Mouse (Mus musculus) liver, embryonic 16.5 days (tissue): Measurements from ENCODE around the gene Tnpo1. TPM values are rescaled to one million over a fixed set of nuclear protein-coding genes. Genes with fewer than 3 reads are reported as not detected.

Experiments used
- ATAC-seq: fragments of 200-750 bp; cut with Nextera tagmentation; 2 replicates; pipeline ENCODE4 v1.8.0; 2017; ENCODE audit warnings: low read depth, mild to moderate bottlenecking, moderate number of reproducible peaks, moderate library complexity
- H3K27ac ChIP-seq: fragments of 300-500 bp; sonication (generic); 2 replicates; pipeline ENCODE4 v1.5.1; 2014; ENCODE audit warnings: mild to moderate bottlenecking, low read length
- H3K27me3 ChIP-seq: fragments of 300-500 bp; sonication (generic); 2 replicates; pipeline ENCODE4 v1.6.1; 2014; ENCODE audit warnings: low read depth, low read length, mixed read lengths; ENCODE audit not compliant: control insufficient read depth, insufficient read depth
- H3K36me3 ChIP-seq: fragments of 300-500 bp; sonication (generic); 2 replicates; pipeline ENCODE4 v1.6.1; 2014; ENCODE audit warnings: mild to moderate bottlenecking; ENCODE audit not compliant: control insufficient read depth, insufficient read depth
- H3K4me1 ChIP-seq: fragments of 300-500 bp; sonication (generic); 2 replicates; pipeline ENCODE4 v1.6.1; 2014; ENCODE audit warnings: low read depth, low read length, mixed read lengths; ENCODE audit not compliant: control insufficient read depth
- H3K4me2 ChIP-seq: fragments of 300-500 bp; sonication (generic); 2 replicates; pipeline ENCODE4 v1.6.1; 2014; ENCODE audit warnings: low read depth, low read length, mixed read lengths
- H3K4me3 ChIP-seq: fragments of 300-500 bp; sonication (generic); 2 replicates; pipeline ENCODE4 v1.5.1; 2014; ENCODE audit warnings: low read depth, mild to moderate bottlenecking, low read length
- H3K9ac ChIP-seq: fragments of 300-500 bp; sonication (generic); 2 replicates; pipeline ENCODE4 v1.6.1; 2014; ENCODE audit warnings: low read depth, low read length
- H3K9me3 ChIP-seq: fragments of 300-500 bp; sonication (generic); replicated peaks from 2 replicates; pipeline ENCODE4 v1.6.1; 2016; ENCODE audit warnings: low read length; ENCODE audit not compliant: control insufficient read depth
- WGBS: fragments of 180-500 bp; shearing (Covaris S2); extraction: QIAGEN DNeasy Blood & Tissue Kit; methylation state at CpG from one replicate; pipeline ENCODE4 v1.1.7; 2014; ENCODE audit not compliant: insufficient replicate concordance; 5-methylcytosine and 5-hydroxymethylcytosine counted together
- polyA plus RNA-seq: library from polyadenylated mRNA; unstranded; fragments of >200 nt; fragmentation: Nextera tagmentation; extraction: Ambion mirVana; gene quantifications from 2 replicates; pipeline ENCODE4 v1.2.1, GENCODE M21; 2015

Tnpo1 gene
- polyA plus RNA-seq: 18.1 and 20.9 TPM in 2 replicates

DNA sequence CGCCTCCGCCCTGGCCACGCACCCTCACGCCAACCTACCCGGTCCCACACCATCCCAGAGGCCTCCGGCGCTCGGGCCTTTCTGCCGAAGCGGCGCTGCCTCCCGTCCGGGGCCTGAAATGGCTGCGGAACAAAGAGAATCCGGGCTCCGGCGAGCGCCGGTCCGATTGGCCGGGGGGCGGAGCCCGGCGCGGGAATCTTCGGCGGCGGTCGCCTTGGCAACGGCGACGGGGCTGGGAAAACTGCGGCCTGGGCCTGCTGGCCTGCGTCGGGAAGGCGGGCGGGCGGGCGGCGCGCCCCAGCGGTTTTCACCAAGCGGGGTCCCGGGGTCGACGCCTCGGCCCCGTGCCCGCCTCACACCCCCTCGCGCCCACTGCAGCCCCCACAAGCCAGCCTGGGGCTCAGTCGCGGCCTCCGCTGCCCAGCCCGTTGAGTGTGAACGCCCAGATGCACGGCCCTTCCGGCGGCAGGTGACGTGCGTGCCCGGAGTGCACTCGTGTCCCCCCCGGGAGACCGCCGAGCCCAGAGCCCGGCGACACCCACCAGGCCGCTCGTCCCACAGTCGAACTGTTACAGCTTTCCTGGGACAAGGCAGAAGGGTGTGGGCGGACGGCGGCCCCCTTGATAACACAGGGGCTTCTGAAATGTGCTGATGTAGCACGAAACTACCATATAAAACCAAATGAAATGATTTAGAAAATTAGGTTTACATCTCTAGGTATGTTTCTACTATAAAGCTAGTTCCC, at the start of gene Tnpo1:
Gene Tnpo1 (minus strand): TSS at position 172 of the 745 bp plus-strand sequence.
- H3K4me2 ChIP-seq: peak within 1 kb of the TSS; percentile 93
- peak; percentile 91 for ATAC-seq
- peaks cover 16% of the 10 kb centered on the region for H3K4me1 ChIP-seq

DNA sequence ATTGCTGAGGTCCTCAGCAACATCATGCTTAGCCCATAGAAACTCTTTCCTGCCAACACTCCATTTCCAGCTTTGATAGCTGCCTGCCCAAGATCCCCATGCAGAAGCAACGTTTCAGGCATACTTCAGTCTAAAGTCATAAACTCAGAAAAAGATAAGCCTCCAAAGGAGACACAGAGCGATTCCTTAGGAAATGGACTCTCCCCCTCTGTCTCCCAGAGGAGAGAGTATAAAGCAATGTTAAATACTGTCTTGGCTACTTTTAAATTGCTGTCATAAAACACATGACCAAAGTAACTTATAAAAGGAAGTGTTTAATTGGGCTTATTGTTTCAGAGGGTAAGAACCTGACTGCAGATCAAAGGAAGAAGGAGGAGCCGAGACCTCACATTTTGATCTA, 45.9 kb upstream of the Tnpo1 start:
- ATAC-seq: no peak
- no peak overlapping the region for H3K27ac ChIP-seq
- H3K9ac ChIP-seq: no peak overlapping the region
- peaks cover 3% of the 10 kb centered on the region; the same call in 1 of the 2 replicates for H3K4me1 ChIP-seq
- no peaks in the 10 kb centered on the region for H3K9me3 ChIP-seq
- H3K27me3 ChIP-seq: no peaks in the 10 kb centered on the region
- no peaks in the 10 kb centered on the region for H3K36me3 ChIP-seq
- no peak overlapping the region for H3K4me3 ChIP-seq
- WGBS: 54% methylated on average over 3 of the region's 3 CpGs
- H3K4me2 ChIP-seq: no peak overlapping the region

More for the DNA sequence above, at the start of gene Tnpo1:
- Histone ChIP-seq H3K9me3 (no peaks in the 10 kb centered on the region), H3K27ac (peak within 1 kb of the TSS; percentile 92), H3K27me3 (no peaks in the 10 kb centered on the region), H3K36me3 (peaks cover 2% of the 10 kb centered on the region), H3K9ac (peak within 1 kb of the TSS; percentile 98), H3K4me3 (peak within 1 kb of the TSS; percentile 98)
- under 1% methylated on average over 75 of the region's 75 CpGs for whole genome bisulfite sequencing

DNA sequence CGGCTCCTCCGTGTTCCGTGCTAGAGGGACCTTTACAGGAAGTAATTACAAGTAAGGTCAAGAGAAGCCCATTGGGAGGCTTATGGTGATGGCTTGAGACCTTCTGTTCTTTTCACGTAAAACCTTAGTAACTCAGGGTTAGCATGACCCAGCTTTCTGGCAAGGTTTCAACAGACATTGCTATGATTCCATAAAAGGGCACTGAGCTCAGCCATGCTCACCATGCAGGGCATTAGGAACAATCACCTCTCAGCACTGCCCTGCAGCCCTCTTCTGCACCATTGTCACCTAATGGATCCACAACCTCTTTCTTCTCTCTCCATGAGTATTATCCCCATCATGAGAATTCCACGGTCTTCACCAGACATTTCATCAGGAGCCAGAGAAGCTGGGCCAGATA, 45.5 kb upstream of the Tnpo1 start:
- H3K27me3 ChIP-seq: no peaks in the 10 kb centered on the region
- ATAC-seq: no peak
- 73% methylated on average over 5 of the region's 5 CpGs for WGBS

DNA sequence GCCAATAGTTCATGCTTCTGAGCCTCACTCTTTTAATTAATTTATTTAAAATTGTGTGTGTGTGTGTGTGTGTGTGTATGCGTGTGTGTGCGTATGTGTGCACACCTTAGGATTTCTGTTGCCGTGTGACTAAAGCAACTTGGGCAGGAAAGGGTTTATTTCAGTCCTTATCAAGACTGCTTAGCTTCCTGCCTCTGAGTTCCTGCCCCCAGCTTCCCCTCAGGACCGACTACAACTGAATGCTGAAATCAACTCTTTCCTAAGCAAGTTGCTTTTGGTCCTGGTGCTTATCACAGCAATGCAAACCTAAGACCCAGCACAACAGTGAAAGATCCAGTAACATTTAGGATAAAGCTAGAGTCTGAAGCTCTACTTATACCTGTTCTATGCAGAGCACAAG, 42.3 kb upstream of the Tnpo1 start:
- H3K36me3 ChIP-seq: no peaks in the 10 kb centered on the region
- H3K9me3 ChIP-seq: no peaks in the 10 kb centered on the region
- no peak overlapping the region for H3K4me2 ChIP-seq
- H3K27ac ChIP-seq: no peak overlapping the region
- ATAC-seq: no peak
- no peak overlapping the region for H3K4me3 ChIP-seq
- H3K27me3 ChIP-seq: no peaks in the 10 kb centered on the region
- no peak overlapping the region for H3K9ac ChIP-seq
- 16% methylated on average over 4 of the region's 4 CpGs for WGBS
- peaks cover 3% of the 10 kb centered on the region; the same call in 1 of the 2 replicates for H3K4me1 ChIP-seq

More for the DNA sequence above, 45.5 kb upstream of the Tnpo1 start:
- no peaks in the 10 kb centered on the region for H3K36me3 ChIP-seq
- H3K27ac ChIP-seq: no peak overlapping the region
- H3K9me3 ChIP-seq: no peaks in the 10 kb centered on the region
- H3K4me1 ChIP-seq: peaks cover 3% of the 10 kb centered on the region; the same call in 1 of the 2 replicates
- no peak overlapping the region for H3K4me2 ChIP-seq
- H3K9ac ChIP-seq: no peak overlapping the region
- no peak overlapping the region for H3K4me3 ChIP-seq

DNA sequence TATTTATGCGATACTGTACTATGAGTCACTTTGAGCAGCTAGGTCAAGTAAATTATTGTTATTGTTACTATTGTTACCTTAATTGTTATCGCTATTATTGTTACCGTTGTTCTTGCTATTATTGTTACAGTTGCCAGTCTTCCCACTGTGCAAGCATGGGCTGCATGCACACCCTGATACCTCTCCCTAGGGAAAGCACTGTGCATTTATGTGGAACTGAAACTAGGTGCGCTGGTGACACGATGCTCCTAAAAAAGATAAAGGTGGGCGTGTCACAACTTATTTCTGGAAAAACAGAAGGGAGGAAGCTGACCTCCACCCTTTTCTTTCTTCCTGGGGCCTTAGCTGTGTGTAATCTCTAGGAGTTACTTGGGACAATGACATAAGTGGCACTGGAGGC, 41.8 kb upstream of the Tnpo1 start:
- Histone ChIP-seq H3K4me3 (no peak overlapping the region), H3K4me1 (peaks cover 3% of the 10 kb centered on the region; the same call in 1 of the 2 replicates), H3K27ac (no peak overlapping the region), H3K4me2 (no peak overlapping the region), H3K27me3 (no peaks in the 10 kb centered on the region), H3K36me3 (no peaks in the 10 kb centered on the region), H3K9ac (no peak overlapping the region), H3K9me3 (no peaks in the 10 kb centered on the region)
- no peak for ATAC-seq
- 42% methylated on average over 6 of the region's 6 CpGs for WGBS

DNA sequence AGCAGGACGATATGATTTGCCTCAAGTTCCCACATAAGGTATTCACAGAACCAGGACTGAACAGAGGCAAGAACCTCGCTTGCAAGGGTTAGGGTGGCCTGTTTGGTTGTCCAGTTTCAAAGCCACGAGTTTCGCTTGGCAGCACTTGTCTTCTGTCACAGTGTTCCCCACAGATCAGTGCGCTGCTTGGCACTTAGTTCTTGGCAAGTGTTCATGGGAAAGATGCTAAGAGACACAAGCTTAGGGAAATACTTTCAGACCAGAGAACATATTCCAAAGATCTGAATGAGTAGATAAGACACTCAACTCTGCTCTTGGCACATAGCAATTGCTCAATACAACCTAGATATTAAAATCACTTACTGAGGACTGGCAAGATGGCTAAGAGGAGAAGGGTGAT, 40.4 kb upstream of the Tnpo1 start:
- Histone ChIP-seq H3K9ac (no peak overlapping the region), H3K9me3 (no peaks in the 10 kb centered on the region), H3K27me3 (no peaks in the 10 kb centered on the region), H3K36me3 (no peaks in the 10 kb centered on the region), H3K27ac (no peak overlapping the region), H3K4me1 (peaks cover 3% of the 10 kb centered on the region; the same call in 1 of the 2 replicates), H3K4me3 (no peak overlapping the region), H3K4me2 (no peak overlapping the region)
- WGBS: 68% methylated on average over 5 of the region's 5 CpGs
- ATAC-seq: no peak

DNA sequence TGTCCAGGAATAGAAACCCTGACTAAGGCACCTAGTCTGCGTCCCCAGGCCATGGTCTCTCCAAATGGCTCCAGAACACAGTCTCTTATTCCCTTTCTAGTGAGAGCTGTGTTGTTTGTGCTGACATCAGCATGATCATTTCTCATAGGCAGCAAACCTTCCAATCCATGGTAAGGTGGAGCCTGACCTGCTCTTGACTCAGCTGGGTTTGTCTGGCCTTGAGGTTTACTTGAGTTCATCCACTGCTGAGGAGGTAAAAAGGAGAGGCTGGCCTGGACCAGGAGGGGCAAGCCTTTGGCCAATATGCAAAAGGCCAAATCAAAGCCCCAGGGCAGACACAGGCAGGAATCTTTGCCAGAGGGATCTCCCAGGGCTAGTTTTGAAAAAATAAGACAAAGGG, 37.4 kb upstream of the Tnpo1 start:
- peaks cover 3% of the 10 kb centered on the region; the same call in 1 of the 2 replicates for H3K4me1 ChIP-seq
- H3K4me2 ChIP-seq: no peak overlapping the region
- no peak overlapping the region for H3K4me3 ChIP-seq
- H3K9ac ChIP-seq: no peak overlapping the region
- no peaks in the 10 kb centered on the region for H3K27me3 ChIP-seq
- no peak for ATAC-seq
- WGBS: 71% methylated on average over 1 of the region's 1 CpGs
- no peaks in the 10 kb centered on the region for H3K9me3 ChIP-seq
- H3K36me3 ChIP-seq: no peaks in the 10 kb centered on the region
- no peak overlapping the region for H3K27ac ChIP-seq

DNA sequence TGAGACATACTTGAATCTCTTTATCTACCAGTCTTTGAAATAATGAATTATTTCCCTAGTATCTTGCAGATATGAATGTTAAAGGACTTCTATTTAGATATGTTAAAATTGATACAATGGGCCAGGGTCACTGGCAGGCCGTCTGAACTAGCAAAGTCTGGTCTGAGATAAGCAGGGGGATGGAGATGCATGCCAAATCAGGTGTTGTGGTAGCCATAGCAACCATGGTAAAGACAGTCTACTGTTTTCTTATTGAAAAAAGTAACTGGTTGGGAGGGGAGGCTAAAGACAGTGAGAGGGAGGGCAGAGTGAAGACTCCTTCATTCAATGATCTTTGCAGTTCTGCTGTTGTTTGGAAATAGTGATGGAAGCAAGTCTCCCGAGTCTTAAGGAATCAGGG, 32.0 kb upstream of the Tnpo1 start:
- H3K27ac ChIP-seq: no peak overlapping the region
- 0 out of 2 replicates have a peak, but pooled peaks cover 2% of the 10 kb centered on the region for H3K4me1 ChIP-seq
- no peaks in the 10 kb centered on the region for H3K9me3 ChIP-seq
- H3K4me2 ChIP-seq: no peak overlapping the region
- no peaks in the 10 kb centered on the region for H3K36me3 ChIP-seq
- no peak overlapping the region for H3K9ac ChIP-seq
- WGBS: 48% methylated on average over 2 of the region's 2 CpGs
- no peak for ATAC-seq
- H3K4me3 ChIP-seq: no peak overlapping the region
- H3K27me3 ChIP-seq: no peaks in the 10 kb centered on the region

DNA sequence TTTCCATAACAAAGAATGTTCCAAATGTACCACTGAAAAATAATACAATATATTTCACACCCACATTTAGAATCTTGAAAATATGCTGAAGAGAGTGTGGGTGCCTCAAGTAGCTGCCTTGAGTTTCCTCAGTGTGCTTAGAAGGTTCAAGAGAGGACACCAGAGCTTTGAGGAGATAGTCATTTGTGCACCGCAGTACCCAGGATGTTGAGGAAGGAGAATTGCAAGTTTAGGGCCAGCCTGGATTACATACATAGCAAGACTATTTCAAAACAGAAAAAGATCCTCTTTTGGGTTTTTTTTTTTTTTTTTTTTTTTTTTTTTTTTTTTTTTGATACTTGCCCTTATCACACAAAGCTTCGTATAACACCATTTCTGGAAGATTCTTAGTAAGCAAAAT, 30.0 kb upstream of the Tnpo1 start:
- no peak overlapping the region for H3K9ac ChIP-seq
- 0 out of 2 replicates have a peak, but pooled peaks cover 2% of the 10 kb centered on the region for H3K4me1 ChIP-seq
- H3K27ac ChIP-seq: no peak overlapping the region; the same call in 1 of the 2 replicates
- no peaks in the 10 kb centered on the region for H3K27me3 ChIP-seq
- H3K9me3 ChIP-seq: no peaks in the 10 kb centered on the region
- H3K36me3 ChIP-seq: no peaks in the 10 kb centered on the region
- 39% methylated on average over 2 of the region's 2 CpGs for WGBS
- no peak overlapping the region for H3K4me2 ChIP-seq
- ATAC-seq: no peak
- no peak overlapping the region for H3K4me3 ChIP-seq
